Mouse (Mus musculus) stomach, embryonic 14.5 days (tissue): ENCODE data around the gene Lce3f. TPM values are rescaled to one million over a fixed set of nuclear protein-coding genes. Genes with fewer than 3 reads are reported as not detected.

Experiments used
- polyA plus RNA-seq: library from polyadenylated mRNA; unstranded; fragments of >200 nt; fragmentation: Nextera tagmentation; extraction: Ambion mirVana; gene quantifications from 2 replicates; pipeline ENCODE4 v1.2.1, GENCODE M21; 2014

Lce3f gene
- polyA plus RNA-seq, 1 experiment from 2014 or later = not detected

Other genes starting within 250 kb of the Lce3f start
- gene Lce1g, start 239.9 kb upstream of the Lce3f start, polyA plus RNA-seq = not detected in 2 replicates
- gene Lce1h, start 227.2 kb upstream of the Lce3f start, polyA plus RNA-seq = not detected in 2 replicates
- not detected in 2 replicates for gene Lce1i, start 213.3 kb upstream of the Lce3f start, polyA plus RNA-seq
- not detected in 2 replicates for gene Lce1j, start 201.7 kb upstream of the Lce3f start, polyA plus RNA-seq
- not detected in 2 replicates for gene Lce1k, start 184.3 kb upstream of the Lce3f start, polyA plus RNA-seq
- 0.15 TPM in 1 of 2 replicates, not detected in the other for gene Kprp, start 165.0 kb upstream of the Lce3f start, polyA plus RNA-seq
- gene Lce1l, start 140.9 kb upstream of the Lce3f start, polyA plus RNA-seq = not detected in 2 replicates
- not detected in 2 replicates for gene 2310050C09Rik, start 122.0 kb upstream of the Lce3f start, polyA plus RNA-seq
- gene Lce3a, start 66.0 kb upstream of the Lce3f start, polyA plus RNA-seq = not detected in 2 replicates
- gene Lce3b, start 59.2 kb upstream of the Lce3f start, polyA plus RNA-seq = not detected in 2 replicates
- not detected in 2 replicates for gene Lce3c, start 47.7 kb upstream of the Lce3f start, polyA plus RNA-seq
- not detected in 2 replicates for gene Lce3d, start 34.8 kb upstream of the Lce3f start, polyA plus RNA-seq
- not detected in 2 replicates for gene Lce3e, start 25.2 kb upstream of the Lce3f start, polyA plus RNA-seq
- 0.38 and 0.85 TPM in 2 replicates for gene Crct1, start 23.5 kb downstream of the Lce3f start, polyA plus RNA-seq
- gene Lce1m, start 26.8 kb downstream of the Lce3f start, polyA plus RNA-seq = not detected in 2 replicates
- gene Gm4858, start 76.6 kb downstream of the Lce3f start, polyA plus RNA-seq = not detected in 2 replicates
- gene Crnn, start 152.6 kb downstream of the Lce3f start, polyA plus RNA-seq = not detected in 2 replicates
- gene Flg2, start 205.1 kb downstream of the Lce3f start, polyA plus RNA-seq = 0.03 TPM in 1 of 2 replicates, not detected in the other